Mouse (Mus musculus) ES-E14 (cell line): ENCODE measurements around the gene Wasf2.

Experiments used
- CHD2 ChIP-seq: IDR thresholded peaks from 2 replicates; pipeline ENCODE4 v1.6.1; 2014; ENCODE audit warnings: mild to moderate bottlenecking, low read depth, low read length, inconsistent platforms
- HCFC1 ChIP-seq: IDR thresholded peaks from 2 replicates; pipeline ENCODE4 v1.6.1; 2012; ENCODE audit warnings: low read length, inconsistent platforms, borderline replicate concordance; ENCODE audit not compliant: insufficient read depth
- MAFK ChIP-seq: IDR thresholded peaks from 2 replicates; pipeline ENCODE4 v1.6.1; 2014; ENCODE audit warnings: mild to moderate bottlenecking, low read depth, low read length, inconsistent platforms; ENCODE audit not compliant: insufficient read depth
- ZC3H11A ChIP-seq: IDR thresholded peaks from 2 replicates; pipeline ENCODE4 v1.6.1; 2012; ENCODE audit warnings: low read depth, mild to moderate bottlenecking, inconsistent platforms, low read length, borderline replicate concordance
- ZNF384 ChIP-seq: IDR thresholded peaks from 2 replicates; pipeline ENCODE4 v1.6.1; 2012; ENCODE audit warnings: low read depth, low read length, inconsistent platforms

DNA sequence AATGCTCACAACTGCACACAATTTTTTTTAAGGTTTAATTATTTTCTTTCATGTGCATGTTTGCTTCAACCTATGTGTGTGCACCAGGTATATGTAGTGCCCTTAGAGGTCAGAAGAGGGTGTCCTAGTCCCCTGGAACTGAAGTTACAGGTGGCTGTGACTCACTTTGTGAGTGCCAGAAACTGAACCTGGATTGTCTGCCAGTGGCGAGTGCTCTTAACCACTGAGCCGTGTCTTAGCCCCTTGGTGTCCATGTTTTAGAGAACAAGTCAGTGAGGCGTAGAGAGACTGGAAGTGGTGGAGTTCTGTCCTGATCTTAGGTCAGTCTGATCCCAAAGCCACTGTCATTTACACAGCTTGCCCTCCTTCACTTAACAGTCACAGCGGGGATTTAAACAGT, 2.4 kb upstream of the Wasf2 start:
- TF ChIP-seq HCFC1 (no peak), ZNF384 (no peak), MAFK (no peak), CHD2 (no peak), ZC3H11A (no peak)
